29 mouse cellular contexts compared by ENCODE assay signal in genomic region chr16:92651256-92651655, GRCm38 (mm10).
"Had no signal": no experiment of that assay in that cellular context is flagged by ENCODE, and none has a peak within 500 bp of the region (broad histone marks: within the 10 kb centered on the region; RNA-seq: fewer than 3 reads in every experiment).

No protein-coding gene starts in this region.

- H3K9me3 ChIP-seq: embryonic facial prominence, embryonic 10.5 days; embryonic facial prominence, embryonic 13.5 days; embryonic facial prominence, embryonic 15.5 days; forebrain, embryonic 10.5 days; forebrain, embryonic 13.5 days; forebrain, embryonic 15.5 days had no signal

- DNase-seq: cerebellum, adult 2 months; cerebellum, adult 8-10 months; cerebellum, adult 9-10 months; cerebellum, adult 9-11 months; cerebellum, postnatal 10 days; cerebellum, postnatal 14 days; cerebellum, postnatal 25 days; cerebellum, postnatal 36 days; embryo, embryonic 11 days; forebrain, postnatal 0 days; gastrocnemius, adult 2 months; gastrocnemius, postnatal 10 days; gastrocnemius, postnatal 14 days; gastrocnemius, postnatal 25 days; gastrocnemius, postnatal 36 days; heart, adult 11 months; heart, adult 18-20 months; heart, adult 2 months had no signal

- H3K4me3 ChIP-seq: embryonic facial prominence, embryonic 10.5 days; embryonic facial prominence, embryonic 12.5 days; embryonic facial prominence, embryonic 13.5 days; embryonic facial prominence, embryonic 15.5 days; erythroblast, embryonic 14.5 days; forebrain, embryonic 10.5 days; forebrain, embryonic 12.5 days; forebrain, embryonic 13.5 days; forebrain, embryonic 15.5 days; gastrocnemius, adult 2 months; heart, adult 2 months had no signal

- ATAC-seq: forebrain, embryonic 13.5 days; forebrain, embryonic 14.5 days; forebrain, embryonic 15.5 days; forebrain, embryonic 16.5 days; forebrain, postnatal 0 days had no signal

- H3K4me2 ChIP-seq: embryonic facial prominence, embryonic 12.5 days; embryonic facial prominence, embryonic 13.5 days; embryonic facial prominence, embryonic 15.5 days; forebrain, embryonic 12.5 days; forebrain, embryonic 13.5 days; forebrain, embryonic 15.5 days had no signal

- H3K36me3 ChIP-seq: embryonic facial prominence, embryonic 10.5 days; embryonic facial prominence, embryonic 12.5 days; embryonic facial prominence, embryonic 15.5 days; forebrain, embryonic 10.5 days; forebrain, embryonic 12.5 days; forebrain, embryonic 15.5 days had no signal

- H3K27me3 ChIP-seq: embryonic facial prominence, embryonic 12.5 days; embryonic facial prominence, embryonic 13.5 days; embryonic facial prominence, embryonic 15.5 days; forebrain, embryonic 12.5 days; forebrain, embryonic 13.5 days; forebrain, embryonic 15.5 days had no signal
